Mouse (Mus musculus) erythroblast, embryonic 14.5 days (primary cell): Measurements from ENCODE around the gene Olfr547.

Experiments
- GATA1 ChIP-seq: IDR thresholded peaks from 2 replicates; pipeline ENCODE4 v1.6.1; 2012; ENCODE audit warnings: low read length, inconsistent platforms, mixed read lengths
- TAL1 ChIP-seq: IDR thresholded peaks from 3 replicates; pipeline ENCODE4 v1.6.1; 2012; ENCODE audit warnings: low read length, inconsistent platforms, mixed read lengths

- TF ChIP-seq GATA1 (no peak), TAL1 (no peak)
These were observed 18.1 kb upstream of the Olfr547 start for GRCm38 (mm10) chr7:102516261-102517050.
